Mouse (Mus musculus) CH12.LX (cell line): Measurements from ENCODE around the gene Tbx5.

ENCODE experiments used
- CTCF ChIP-seq, 2 experiments: IDR thresholded peaks in 1 of 2; conservative IDR thresholded peaks in 1 of 2; 2 replicates each; pipeline ENCODE4 v1.5.1; 2011 to 2012; ENCODE audit warnings: low read depth in 2 of 2, low read length in 2 of 2, improper control_type of control experiment in 1 of 2, inconsistent platforms in 1 of 2, mild to moderate bottlenecking in 1 of 2, moderate library complexity in 1 of 2
- ELF1 ChIP-seq: IDR thresholded peaks from 2 replicates; pipeline ENCODE4 v1.6.1; 2014; ENCODE audit warnings: low read depth, mild to moderate bottlenecking, inconsistent platforms, low read length, improper control_type of control experiment
- HCFC1 ChIP-seq: IDR thresholded peaks from 2 replicates; pipeline ENCODE4 v1.6.1; 2012; ENCODE audit warnings: low read depth, mild to moderate bottlenecking, inconsistent platforms, low read length, improper control_type of control experiment
- POLR2A ChIP-seq: IDR thresholded peaks from 2 replicates; pipeline ENCODE4 v1.6.1; 2011; ENCODE audit warnings: low read depth, mild to moderate bottlenecking, improper control_type of control experiment, low read length
- USF1 ChIP-seq: IDR thresholded peaks from 2 replicates; pipeline ENCODE4 v1.6.1; 2014; ENCODE audit warnings: low read depth, mild to moderate bottlenecking, inconsistent platforms, low read length, improper control_type of control experiment

GRCm38 (mm10) chr5:119837861-119838260 lies 5.4 kb downstream of the Tbx5 start:
- TF ChIP-seq POLR2A (no peak), USF1 (no peak), HCFC1 (no peak), ELF1 (no peak), CTCF (conservative IDR thresholded peaks at IDR 0.05 in 1 of 2, IDR thresholded peaks at IDR 0.05 in 1 of 2; ENCODE audit: low read depth in 2 of 2, low read length in 2 of 2) (no peak)
